Mouse (Mus musculus) gastrocnemius, postnatal 10 days (tissue): ENCODE measurements around the gene Hormad1. TPM values are rescaled to one million over a fixed set of nuclear protein-coding genes. Genes with fewer than 3 reads are reported as not detected.
A peak's percentile ranks its signal among the peaks of the same experiment; 100 is the strongest.
"Not testable (repeated sequence)": the region's sequence is repeated elsewhere in the genome, so short reads cannot be mapped to it uniquely, and the experiment has no call there.

Source experiments
- DNase-seq: peaks from one replicate; pipeline ENCODE4 v3.0.0; 2021; ENCODE audit warnings: mixed read lengths
- long read RNA-seq, 2 experiments: library from polyadenylated mRNA; stranded (forward); transcript quantifications; one replicate each; pipeline ENCODE4 v2.0.0; 2021
- total RNA-seq, 2 experiments: library from RNA; stranded (reverse); gene quantifications; 2 replicates each; pipeline ENCODE4 v1.2.3; 2021

Gene Hormad1
- not detected for total RNA-seq
- long read RNA-seq, experiment 1 = 0 reads
- long read RNA-seq, experiment 2 = 0 reads

GRCm38 (mm10) chr3:95559437-95559836 is at the start of gene Hormad1:
Hormad1 (plus strand) TSS chr3:95559677.
- no peak for DNase-seq

- DNase-seq = no peak
These were observed 47.8 kb upstream of the Hormad1 start for GRCm38 (mm10) chr3:95511611-95512180.

DNA sequence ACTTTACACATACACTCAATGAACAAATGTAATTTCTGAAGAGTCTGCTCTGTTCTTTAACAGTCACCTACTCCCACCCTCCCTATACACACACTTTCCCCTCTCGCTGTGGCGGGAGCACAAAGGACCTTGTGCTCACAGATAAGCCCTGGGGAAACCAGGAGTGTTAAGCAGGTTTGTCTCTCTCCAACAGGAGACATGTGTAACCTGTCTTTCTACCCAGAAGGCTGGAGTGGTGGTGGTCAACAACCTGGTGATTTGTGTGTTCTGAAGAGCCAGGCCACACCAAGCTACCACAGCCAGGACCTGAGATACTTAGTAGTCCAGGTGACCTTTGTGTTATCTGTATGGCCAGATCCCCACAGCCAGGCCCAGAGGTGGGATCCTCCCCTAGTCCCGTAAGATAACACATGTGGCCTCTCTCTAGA is 42.8 kb upstream of the Hormad1 start:
- DNase-seq = no peak

DNA sequence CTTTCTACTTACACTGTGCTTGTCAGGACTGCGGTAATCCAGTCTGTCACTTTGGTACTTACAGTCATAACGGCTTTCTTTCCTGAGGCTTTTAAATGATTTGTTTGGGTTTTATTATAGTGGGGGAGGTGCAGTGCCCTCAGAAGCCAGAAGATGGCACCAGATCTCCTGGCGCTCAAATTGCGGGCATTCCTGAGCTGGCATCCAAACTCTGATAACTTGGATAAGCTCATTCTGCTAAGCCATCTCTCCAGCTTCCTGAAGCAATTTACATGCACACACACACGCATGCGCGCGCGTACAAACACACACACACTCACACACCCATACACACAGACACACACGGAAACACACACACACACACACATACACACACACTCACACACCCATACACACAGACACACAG is 42.0 kb upstream of the Hormad1 start:
- DNase-seq = peak; percentile 62

- no peak for DNase-seq
These were observed 40.6 kb upstream of the Hormad1 start for GRCm38 (mm10) chr3:95518891-95519290.

DNA sequence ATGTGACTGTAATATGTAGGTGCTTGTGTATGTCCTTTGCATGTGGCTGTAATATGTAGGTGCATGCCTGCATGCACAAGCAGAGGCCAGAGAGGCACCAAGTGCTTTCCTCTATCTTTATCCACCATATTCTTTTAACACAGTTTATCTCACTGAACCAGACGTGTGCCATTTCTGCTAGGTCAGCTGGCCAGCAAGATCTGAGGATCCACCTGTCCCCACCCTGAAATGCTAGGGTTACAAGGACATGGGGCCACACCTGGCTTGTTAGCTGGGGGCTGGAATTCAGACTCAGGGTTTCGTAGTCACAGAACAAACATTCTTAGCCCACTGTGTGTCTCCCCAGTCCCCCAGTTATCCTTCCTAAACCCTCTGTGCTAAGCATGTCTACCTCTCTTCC is 40.2 kb upstream of the Hormad1 start:
- no peak for DNase-seq

GRCm38 (mm10) chr3:95520100-95520499 is 39.4 kb upstream of the Hormad1 start:
- DNase-seq = no peak

- no peak for DNase-seq
These were observed 38.3 kb upstream of the Hormad1 start for GRCm38 (mm10) chr3:95521168-95521567.

DNA sequence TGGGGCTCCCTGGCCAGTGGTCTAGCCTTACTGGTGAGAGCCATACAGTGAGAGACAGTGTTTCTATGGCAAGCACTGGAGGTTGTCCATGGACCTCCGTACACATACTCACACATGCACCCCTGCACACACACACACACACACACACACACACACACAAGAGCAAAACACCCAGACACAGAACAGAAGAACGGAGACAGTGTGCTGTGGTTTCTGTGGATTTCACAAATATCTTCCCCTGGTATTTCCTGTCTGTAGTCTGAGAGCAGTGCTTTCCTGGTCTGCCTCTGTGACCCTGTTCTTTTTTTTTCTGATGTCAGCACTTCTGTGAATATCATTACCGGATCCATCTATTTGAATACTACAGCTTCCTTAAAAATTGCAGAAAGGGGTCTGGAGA is 35.8 kb upstream of the Hormad1 start:
- DNase-seq = no peak

DNA sequence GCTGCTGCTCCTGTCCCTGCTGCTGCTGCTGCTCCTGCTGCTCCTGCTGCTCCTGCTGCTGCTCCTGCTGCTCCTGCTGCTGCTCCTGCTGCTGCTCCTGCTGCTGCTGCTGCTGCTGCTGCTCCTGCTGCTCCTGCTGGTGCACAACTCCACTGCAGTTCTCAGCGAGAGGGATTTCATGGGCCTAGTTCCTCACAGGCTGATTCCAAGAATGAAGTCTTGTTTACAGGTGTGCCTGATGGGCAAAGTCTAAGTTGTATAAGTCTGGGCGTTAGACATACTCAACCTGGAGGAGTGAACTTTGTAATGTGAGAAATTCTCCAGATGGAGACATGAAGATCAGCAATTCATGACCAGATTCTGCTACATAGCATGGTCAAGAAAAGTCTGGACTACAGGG is 34.8 kb upstream of the Hormad1 start:
- DNase-seq = no peak

- DNase-seq = no peak
These were observed 33.4 kb upstream of the Hormad1 start for GRCm38 (mm10) chr3:95526111-95526510.

DNA sequence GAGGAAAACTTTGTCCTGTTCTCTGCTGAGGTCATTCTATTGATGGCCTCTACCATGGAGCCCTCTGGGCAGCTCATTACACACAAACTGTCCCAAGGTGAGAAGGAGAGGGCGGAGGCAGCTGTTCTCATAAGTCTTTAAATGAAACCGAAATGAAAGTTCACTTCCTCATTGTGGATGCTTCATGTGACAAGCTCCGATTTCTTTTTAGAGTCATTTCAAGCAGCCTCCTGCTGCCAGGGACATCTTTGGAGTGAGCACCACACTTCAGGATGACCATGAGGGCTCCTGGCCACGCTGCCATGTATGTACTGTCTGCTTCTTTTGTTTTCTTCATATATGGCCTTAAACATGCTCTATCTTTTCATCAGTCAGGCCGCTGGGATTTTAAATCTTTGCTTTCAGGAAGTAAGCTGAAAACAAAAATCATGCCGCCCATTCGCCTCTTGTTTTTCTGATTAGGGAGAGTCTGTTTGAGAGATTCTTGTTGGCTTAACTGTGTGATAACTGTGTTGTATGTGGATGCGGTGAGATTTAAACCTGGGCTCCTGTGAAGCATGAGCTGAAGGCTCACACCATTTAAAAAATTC is 32.8 kb upstream of the Hormad1 start, which contains the start of gene Ctss:
Gene Ctss, plus strand, starts transcription at position 165 of the 590 bp plus-strand sequence.
- no peak for DNase-seq

- no peak for DNase-seq
These were observed 29.7 kb upstream of the Hormad1 start for GRCm38 (mm10) chr3:95529814-95530213.

- no peak for DNase-seq
These were observed 28.5 kb upstream of the Hormad1 start for GRCm38 (mm10) chr3:95531025-95531424.

DNA sequence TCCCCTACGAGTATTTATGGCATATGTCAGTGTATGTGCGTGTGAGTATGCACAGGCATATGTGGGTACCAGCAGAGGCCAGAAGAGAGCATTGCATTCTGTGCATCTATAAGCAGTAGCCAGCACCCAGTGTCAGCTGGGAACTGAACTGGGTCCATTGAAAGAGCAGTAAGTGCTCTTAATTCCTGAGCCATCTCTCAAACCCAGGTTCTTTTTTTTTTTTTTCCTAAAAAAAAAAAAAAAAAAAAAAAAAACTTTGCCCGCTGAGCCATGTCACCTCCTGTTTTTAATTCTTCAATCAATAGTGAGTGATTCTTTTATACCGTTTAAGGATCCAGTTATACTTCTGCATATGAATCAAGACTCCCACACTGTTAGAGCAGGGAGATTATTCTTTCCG is 26.1 kb upstream of the Hormad1 start:
- no peak for DNase-seq

DNA sequence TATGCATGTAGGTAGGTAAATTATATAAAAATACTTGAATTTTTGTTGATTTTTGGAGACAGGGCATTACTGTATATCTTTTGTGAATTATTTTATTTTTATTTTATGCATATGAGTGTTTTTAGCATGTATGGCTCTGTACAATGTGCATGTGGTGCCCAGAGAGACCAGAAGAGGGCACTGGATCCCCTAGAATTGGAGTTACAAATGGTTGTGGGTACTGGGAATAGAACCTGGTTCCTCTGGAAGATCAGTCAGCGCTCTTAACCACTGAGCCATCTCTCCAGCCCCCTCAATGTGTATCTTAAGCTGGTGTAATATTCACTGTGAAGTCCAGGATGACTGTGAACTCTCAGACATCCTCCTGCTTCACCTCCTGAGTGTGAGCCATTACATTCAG is 24.6 kb upstream of the Hormad1 start:
- DNase-seq = no peak

DNA sequence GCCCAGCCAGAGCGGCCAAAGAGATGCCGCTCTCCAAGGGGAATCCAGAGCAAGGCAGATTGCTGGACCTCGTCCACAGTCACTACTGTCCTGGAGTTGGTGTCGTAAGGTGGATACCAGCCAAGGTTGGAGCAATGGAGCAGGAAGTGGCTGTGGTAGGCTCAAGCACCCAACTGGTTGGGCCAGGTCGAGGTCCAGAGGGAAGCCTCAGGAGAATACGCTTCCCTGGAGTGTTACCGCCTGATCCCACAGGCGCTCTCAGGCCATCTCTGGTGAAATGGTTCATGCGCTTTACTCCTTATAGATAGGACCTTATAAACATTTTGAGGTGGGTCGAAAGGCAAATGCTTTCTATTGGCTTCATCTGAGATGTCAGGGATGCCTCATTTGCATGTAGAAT is 20.5 kb upstream of the Hormad1 start:
- DNase-seq = no peak

DNA sequence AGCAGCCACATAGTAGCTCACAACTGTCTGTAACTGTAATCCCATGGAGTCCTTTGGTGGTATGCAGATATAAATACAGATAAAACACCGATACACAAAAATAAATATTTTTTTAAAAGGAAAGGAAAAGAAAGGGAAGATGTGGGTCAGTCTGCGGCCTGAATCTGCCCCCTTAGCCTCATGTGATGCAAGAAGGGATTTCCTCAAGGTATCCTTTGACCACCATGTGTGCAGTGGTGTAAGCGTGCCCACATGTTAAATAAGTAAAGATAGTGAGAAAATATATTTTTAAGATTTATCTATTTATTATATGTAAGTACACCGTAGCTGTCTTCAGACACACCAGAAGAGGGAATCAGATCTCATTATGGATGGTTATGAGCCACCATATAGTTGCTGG is 19.6 kb upstream of the Hormad1 start:
- DNase-seq = no peak

DNA sequence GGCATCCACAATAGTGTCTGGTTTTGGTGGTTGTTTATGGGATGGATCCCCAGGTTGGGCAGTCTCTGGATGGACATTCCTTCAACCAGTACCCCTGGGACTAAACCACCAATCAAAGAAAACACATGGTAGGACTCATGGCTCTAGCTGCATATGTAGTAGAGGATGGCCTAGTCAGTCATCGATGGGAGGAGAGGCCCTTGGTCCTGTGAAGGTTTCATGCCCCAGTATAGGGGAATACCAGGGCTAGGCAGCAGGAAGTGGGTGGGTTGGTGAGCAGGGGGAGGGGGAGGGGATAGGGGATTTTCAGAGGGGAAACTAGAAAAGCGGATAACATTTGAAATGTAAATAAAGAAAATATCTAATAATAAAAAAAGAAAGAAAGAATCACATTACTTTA is 18.3 kb upstream of the Hormad1 start:
- not testable (repeated sequence) for DNase-seq

- no peak for DNase-seq
These were observed 17.3 kb upstream of the Hormad1 start for GRCm38 (mm10) chr3:95542171-95542570.

DNA sequence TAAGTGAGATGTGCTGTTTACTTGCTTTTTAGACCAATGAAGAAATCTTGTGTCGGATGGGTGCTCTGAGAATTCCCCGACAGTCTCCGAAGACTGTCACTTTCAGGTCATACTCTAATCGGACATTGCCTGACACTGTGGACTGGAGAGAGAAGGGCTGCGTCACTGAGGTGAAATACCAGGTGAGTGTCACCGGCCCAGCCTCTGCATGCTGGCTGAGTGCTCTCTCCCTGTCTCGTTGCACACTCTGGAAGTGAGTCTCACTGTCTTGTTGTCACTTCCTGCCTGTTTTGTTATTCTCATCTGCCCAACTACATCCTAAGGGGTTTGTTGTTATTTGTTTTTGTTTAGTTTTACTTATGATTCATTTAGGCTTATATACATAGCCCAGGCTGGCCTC is 16.5 kb upstream of the Hormad1 start:
- no peak for DNase-seq

DNA sequence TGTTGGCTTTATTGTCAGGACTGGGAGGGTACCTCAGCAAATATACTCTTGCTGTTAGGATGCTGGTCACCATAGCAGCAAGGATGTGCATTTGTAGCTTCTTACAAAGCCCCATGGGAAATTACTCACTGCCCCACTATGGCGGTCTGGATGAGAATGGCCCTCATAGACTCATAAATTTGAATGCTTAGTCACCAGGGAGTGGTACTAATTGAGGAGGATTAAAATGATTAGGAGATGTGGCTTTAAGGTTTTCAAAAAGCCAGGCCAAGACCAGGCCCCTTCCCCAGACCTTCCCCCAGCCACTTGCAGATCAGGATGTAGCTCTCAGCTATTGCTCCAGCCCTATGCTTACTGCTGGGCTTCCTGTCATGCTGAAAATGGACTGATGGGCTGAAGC is 9.3 kb upstream of the Hormad1 start:
- DNase-seq = no peak

GRCm38 (mm10) chr3:95553986-95554385 is 5.5 kb upstream of the Hormad1 start:
- no peak for DNase-seq

- no peak for DNase-seq
These were observed 1.3 kb downstream of the Hormad1 start for GRCm38 (mm10) chr3:95560738-95561137.
